Mouse (Mus musculus): Measurements from ENCODE around the gene Gm45234. TPM values are rescaled to one million over a fixed set of nuclear protein-coding genes. Genes with fewer than 3 reads are reported as not detected.
"Not testable (repeated sequence)": the region's sequence is repeated elsewhere in the genome, so short reads cannot be mapped to it uniquely, and the experiment has no call there.

Gene Gm45234
- not detected for total RNA-seq (2022)

GRCm38 (mm10) chr6:124755831-124756595 lies at the start of gene Gm45234, which contains the start of gene Atn1:
TSS of gene Gm45234 (minus strand) at chr6:124756021.
TSS of gene Atn1 (minus strand) at chr6:124756524.
- no peak for DNase-seq (ENCODE audit: low spot score in 2 of 2)

DNA sequence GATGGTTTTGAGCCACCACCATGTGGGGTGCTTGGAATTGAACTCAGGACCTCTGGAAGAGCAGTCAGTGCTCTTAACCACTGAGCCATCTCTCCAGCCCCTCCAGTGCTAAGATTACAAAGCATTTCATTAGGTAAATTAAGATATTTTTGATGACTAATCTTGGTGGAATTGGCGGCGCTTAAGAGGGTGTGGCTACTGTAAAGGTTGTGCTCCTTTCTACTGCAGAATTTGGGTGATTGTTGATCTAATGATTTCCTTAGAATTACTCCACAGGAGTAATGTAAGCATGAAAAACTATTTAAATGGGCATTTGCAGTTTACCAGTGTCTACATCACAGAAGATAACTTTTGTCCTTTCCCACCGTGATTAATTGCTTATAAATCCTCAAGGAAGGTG lies 48.5 kb upstream of the Gm45234 start:
- no peak for DNase-seq (ENCODE audit: low spot score in 2 of 2)

DNA sequence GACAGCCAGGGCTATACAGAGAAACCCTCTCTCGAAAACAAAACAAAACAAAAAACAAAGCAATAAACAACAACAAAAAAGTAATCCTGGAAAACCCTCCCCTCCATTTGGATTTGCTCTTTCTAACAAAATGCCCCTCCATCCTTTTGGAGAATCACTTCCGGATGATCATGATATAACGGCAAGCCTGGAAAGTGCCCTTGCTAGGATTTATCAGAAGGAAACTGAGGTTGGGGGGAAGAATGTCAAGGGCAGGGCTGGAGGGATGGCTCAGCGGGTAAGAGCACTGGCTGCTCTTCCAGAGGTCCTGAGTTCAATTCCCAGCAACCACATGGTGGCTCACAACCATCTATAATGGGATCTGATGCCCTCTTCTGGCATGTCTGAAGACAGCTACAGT lies 47.9 kb upstream of the Gm45234 start:
- DNase-seq (ENCODE audit: low spot score in 2 of 2): not testable (repeated sequence)

DNA sequence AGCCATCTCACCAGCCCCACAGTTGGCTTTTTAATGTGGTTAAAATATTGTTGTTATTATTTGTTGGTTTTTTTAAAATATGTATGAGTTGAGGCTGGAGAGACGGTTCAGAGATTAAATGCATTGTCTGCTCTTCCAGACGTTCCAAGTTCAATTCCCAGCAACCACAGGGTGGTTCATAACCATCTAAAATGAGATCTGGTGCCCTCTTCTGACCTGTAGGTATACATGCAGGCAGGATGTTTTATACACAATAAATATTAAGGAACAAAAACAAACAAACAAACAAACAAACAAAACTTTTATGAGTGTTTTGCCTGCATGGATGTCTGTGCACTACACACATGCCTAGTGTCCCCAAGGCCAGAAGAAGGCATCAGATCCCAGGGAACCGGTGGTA lies 47.2 kb upstream of the Gm45234 start:
- DNase-seq (ENCODE audit: low spot score in 2 of 2): no peak

- DNase-seq (ENCODE audit: low spot score in 2 of 2): not testable (repeated sequence)
Observed at GRCm38 (mm10) chr6:124802400-124802799, 46.6 kb upstream of the Gm45234 start.

GRCm38 (mm10) chr6:124796200-124796599 lies 40.4 kb upstream of the Gm45234 start:
- no peak for DNase-seq (ENCODE audit: low spot score in 2 of 2)

- DNase-seq (ENCODE audit: low spot score in 2 of 2): no peak
Observed at GRCm38 (mm10) chr6:124795781-124796180, 40.0 kb upstream of the Gm45234 start.

GRCm38 (mm10) chr6:124791911-124792310 lies 36.1 kb upstream of the Gm45234 start:
- DNase-seq (ENCODE audit: low spot score in 2 of 2): no peak

GRCm38 (mm10) chr6:124790121-124790520 lies 34.3 kb upstream of the Gm45234 start:
- DNase-seq (ENCODE audit: low spot score in 2 of 2): no peak

GRCm38 (mm10) chr6:124789519-124789918 lies 33.7 kb upstream of the Gm45234 start:
- no peak for DNase-seq (ENCODE audit: low spot score in 2 of 2)

DNA sequence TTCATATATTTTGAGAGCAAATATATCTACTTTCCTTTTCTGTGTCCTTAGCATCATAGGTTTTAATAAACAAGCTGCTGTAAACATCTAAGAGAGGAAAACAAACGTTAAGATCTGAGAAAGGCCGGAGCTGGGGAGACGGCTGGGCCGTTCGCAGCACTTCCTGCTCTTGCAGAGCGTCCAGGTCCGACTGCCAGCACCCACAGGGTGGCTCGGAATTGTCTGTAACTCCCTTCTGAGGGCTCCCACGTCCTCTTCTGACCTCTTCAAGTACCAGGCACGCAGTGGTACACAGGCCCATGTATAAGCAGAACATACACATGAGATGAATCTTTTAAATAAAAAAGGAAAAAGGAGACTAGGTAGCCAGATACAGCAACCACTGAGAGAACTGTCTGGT lies 31.9 kb upstream of the Gm45234 start:
- DNase-seq (ENCODE audit: low spot score in 2 of 2): no peak

GRCm38 (mm10) chr6:124786756-124787420 lies 31.1 kb upstream of the Gm45234 start:
- no peak for DNase-seq (ENCODE audit: low spot score in 2 of 2)

- no peak for DNase-seq (ENCODE audit: low spot score in 2 of 2)
Observed at GRCm38 (mm10) chr6:124782436-124782835, 26.6 kb upstream of the Gm45234 start.

DNA sequence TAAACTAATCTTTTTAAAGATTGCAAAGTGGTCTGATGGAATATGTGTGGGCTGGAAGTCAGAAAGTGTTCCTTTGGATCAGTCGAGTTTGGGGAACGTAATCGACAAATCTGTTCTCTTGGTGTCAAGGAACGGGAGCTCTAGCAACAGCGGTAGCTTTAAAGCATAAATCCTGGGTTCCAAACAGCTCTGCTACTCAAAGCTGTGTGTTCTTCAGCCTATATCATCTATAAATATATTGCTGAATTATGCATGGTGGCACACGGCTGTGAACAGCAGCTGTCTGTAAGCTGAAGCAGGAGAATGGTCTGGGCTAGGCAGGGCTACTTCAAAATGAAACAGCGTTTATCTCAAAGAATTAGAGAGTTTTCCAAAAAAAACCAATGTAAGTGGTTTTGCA lies 25.1 kb upstream of the Gm45234 start:
- DNase-seq (ENCODE audit: low spot score in 2 of 2): no peak

DNA sequence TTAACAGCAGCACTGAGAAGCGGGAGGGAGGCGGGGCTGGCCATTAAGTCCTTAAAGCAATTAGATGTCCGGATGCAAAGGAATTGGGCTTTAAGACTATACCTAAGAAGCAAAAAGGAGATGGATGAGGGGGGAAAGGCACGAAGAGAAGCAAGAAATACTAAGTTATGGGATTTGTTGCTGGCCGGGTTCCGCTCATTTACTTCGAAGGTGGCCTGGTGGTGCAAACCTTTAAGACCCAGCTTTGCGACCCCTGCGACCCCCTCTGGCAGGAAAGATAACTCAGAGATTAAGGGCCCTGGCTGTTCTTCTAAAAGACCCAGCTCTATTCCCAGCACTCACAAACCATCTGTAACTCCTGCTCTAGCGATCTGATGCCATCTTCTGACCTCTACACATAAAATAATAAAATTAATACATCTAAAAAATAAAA lies 24.2 kb upstream of the Gm45234 start:
- no peak for DNase-seq (ENCODE audit: low spot score in 2 of 2)

DNA sequence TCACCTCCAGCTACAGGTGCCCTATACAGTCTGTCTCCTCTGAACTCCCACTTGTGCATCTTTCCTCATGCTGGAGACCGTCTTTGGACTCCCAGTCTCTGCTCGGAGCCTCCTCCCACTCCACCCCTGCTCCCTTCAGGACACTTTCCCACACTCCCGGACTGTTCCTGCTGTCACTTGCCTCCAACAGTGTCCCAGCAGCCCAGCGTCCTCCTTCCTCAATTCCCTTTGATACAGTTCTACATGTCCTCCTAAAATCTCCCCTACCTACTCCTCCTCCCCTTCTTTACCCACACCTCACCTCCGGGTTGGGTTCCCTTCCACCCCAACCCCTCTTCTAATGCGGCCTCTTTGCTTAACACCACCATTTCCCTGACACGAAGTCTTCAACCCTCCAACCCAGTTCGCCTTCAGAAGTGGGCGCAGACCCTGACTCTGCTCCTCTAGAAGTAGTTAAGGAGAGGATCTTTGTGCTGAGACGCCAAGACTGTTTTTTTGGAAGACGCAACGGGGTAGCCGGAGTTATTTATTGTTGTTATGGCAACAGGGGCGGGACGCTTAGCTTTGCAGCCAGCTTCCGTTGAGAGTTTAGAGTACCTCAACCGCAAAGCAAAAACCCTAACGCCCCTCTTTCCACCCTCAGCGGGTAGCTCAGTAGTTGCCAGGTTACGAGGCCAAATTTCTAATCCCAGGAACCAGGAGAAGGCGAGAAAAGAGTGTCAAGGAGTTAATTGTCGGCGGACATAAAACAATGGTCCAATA lies 23.6 kb upstream of the Gm45234 start, which contains the start of gene Lrrc23:
Gene Lrrc23 (minus strand): TSS at position 506 of the 762 bp plus-strand sequence.
- no peak for DNase-seq (ENCODE audit: low spot score in 2 of 2)

GRCm38 (mm10) chr6:124770511-124770910 lies 14.7 kb upstream of the Gm45234 start:
- no peak for DNase-seq (ENCODE audit: low spot score in 2 of 2)

GRCm38 (mm10) chr6:124770013-124770412 lies 14.2 kb upstream of the Gm45234 start:
- no peak for DNase-seq (ENCODE audit: low spot score in 2 of 2)

DNA sequence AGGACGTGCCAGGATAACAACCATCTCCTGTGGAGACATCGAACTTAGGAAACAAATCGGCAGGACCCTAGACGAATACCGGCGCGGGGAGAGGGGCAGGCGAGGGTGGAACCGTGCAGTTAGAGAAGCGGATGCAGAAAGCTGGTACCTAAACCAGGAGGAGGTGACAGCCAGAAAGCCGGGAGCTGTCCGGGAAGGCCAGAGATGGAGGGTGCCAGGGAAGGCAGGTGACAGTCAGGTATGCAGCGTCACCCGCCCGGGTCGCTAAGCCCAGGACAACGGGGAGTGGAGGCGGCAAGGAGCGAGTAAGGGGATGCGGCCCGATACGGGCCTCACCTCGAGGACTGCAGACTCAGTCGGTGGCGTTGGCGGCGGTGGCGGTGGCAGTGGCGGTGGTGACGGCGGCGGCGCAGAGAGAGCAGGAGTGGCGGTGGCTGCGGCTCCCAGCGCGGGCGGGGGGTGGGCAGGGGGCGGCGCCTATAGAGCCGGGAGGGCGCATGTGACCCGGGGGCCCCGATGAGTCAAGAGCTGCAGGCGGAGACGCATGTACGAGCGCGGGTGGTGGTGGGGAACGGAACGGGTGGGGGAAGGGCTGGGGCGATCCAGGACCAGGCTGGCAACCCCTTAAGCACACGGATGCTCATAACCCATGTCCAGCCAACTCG lies 13.4 kb upstream of the Gm45234 start, which contains the start of gene Eno2:
Gene Eno2 (minus strand): TSS at position 573 of the 665 bp plus-strand sequence.
- DNase-seq (ENCODE audit: low spot score in 2 of 2): peak; percentile 63 to 76

DNA sequence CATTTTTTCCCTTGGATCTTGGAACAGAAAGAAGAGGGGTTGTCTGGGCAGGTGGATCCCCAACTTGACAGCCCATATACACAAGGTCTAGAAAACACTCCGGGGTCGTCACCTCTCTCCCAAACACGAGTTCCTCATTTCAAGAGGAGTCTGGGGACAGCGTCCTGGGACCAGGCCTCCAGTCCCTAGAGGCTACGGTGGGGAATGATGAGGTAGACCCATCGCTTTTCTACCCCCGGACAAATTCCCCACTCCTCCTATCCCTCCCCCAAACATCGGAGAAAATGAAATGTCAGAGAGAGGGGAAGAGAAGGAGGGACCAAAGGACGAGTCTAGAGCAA lies 12.9 kb upstream of the Gm45234 start:
- no peak for DNase-seq (ENCODE audit: low spot score in 2 of 2)

- DNase-seq (ENCODE audit: low spot score in 2 of 2): peak in 1 of 2 experiments; percentile 66
Observed at GRCm38 (mm10) chr6:124767920-124768703, 12.3 kb upstream of the Gm45234 start.
